Mouse (Mus musculus) spleen, postnatal 4 days (tissue): ENCODE data around the gene Tmc7.

Source experiments
- DNase-seq, 2 experiments: peaks; one replicate each; pipeline ENCODE4 v3.0.0; 2022; ENCODE audit warnings: low spot score in 2 of 2

Gene Tmc7

GRCm38 (mm10) chr7:118590726-118591305 lies 6.3 kb upstream of the Tmc7 start:
- no peak for DNase-seq

- no peak for DNase-seq
Observed at GRCm38 (mm10) chr7:118585856-118586255, 1.3 kb upstream of the Tmc7 start.

GRCm38 (mm10) chr7:118584926-118585325 lies 390 bp upstream of the Tmc7 start:
- no peak for DNase-seq

- DNase-seq: no peak
Observed at GRCm38 (mm10) chr7:118583821-118584220, 715 bp downstream of the Tmc7 start.

- DNase-seq: no peak
Observed at GRCm38 (mm10) chr7:118579938-118580337, 4.6 kb downstream of the Tmc7 start.

- DNase-seq: no peak
Observed at GRCm38 (mm10) chr7:118578269-118578668, 6.3 kb downstream of the Tmc7 start.

- DNase-seq: no peak
Observed at GRCm38 (mm10) chr7:118572039-118572438, 12.5 kb downstream of the Tmc7 start.

- no peak for DNase-seq
Observed at GRCm38 (mm10) chr7:118571350-118571749, 13.2 kb downstream of the Tmc7 start.

GRCm38 (mm10) chr7:118569121-118569543 lies 15.4 kb downstream of the Tmc7 start:
- no peak for DNase-seq

GRCm38 (mm10) chr7:118554290-118554689 lies 30.2 kb downstream of the Tmc7 start:
- DNase-seq: no peak

- DNase-seq: no peak
Observed at GRCm38 (mm10) chr7:118553881-118554280, 30.7 kb downstream of the Tmc7 start.

GRCm38 (mm10) chr7:118547451-118547850 lies 37.1 kb downstream of the Tmc7 start:
- DNase-seq: no peak

- DNase-seq: no peak
Observed at GRCm38 (mm10) chr7:118544128-118544527, 40.4 kb downstream of the Tmc7 start.

GRCm38 (mm10) chr7:118535076-118535475 lies 49.5 kb downstream of the Tmc7 start:
- DNase-seq: no peak

GRCm38 (mm10) chr7:118534326-118534725 lies 50.2 kb downstream of the Tmc7 start:
- DNase-seq: no peak

- DNase-seq: peak; percentile 91 to 94
Observed at GRCm38 (mm10) chr7:118533178-118533578, 51.4 kb downstream of the Tmc7 start, which contains the start of gene Coq7. Gene Coq7 (minus strand): TSS chr7:118533356.

GRCm38 (mm10) chr7:118532519-118533177 lies 51.9 kb downstream of the Tmc7 start:
- DNase-seq: peak; percentile 94 to 97

GRCm38 (mm10) chr7:118526967-118527366 lies 57.6 kb downstream of the Tmc7 start:
- DNase-seq: no peak

- DNase-seq: no peak
Observed at GRCm38 (mm10) chr7:118522077-118522476, 62.5 kb downstream of the Tmc7 start.

- no peak for DNase-seq
Observed at GRCm38 (mm10) chr7:118519661-118520060, 64.9 kb downstream of the Tmc7 start.

GRCm38 (mm10) chr7:118518687-118519086 lies 65.8 kb downstream of the Tmc7 start:
- peak; percentile 67 to 90 for DNase-seq

GRCm38 (mm10) chr7:118517819-118518218 lies 66.7 kb downstream of the Tmc7 start:
- DNase-seq: no peak

GRCm38 (mm10) chr7:118508556-118508955 lies 76.0 kb downstream of the Tmc7 start:
- DNase-seq: no peak

- no peak for DNase-seq
Observed at GRCm38 (mm10) chr7:118503844-118504243, 80.7 kb downstream of the Tmc7 start.
